Mouse (Mus musculus): ENCODE data around the gene Olfr532.

GRCm38 (mm10) chr7:140421539-140421938, at the start of gene Olfr532:
- no peak for TF ChIP-seq GATA1 (IDR thresholded peaks at IDR 0.05; ENCODE audit: low read length)
- TF ChIP-seq TAL1 (IDR thresholded peaks at IDR 0.05; ENCODE audit: low read length), result no peak

Measured in erythroblast, embryonic 14.5 days (primary cell).